ENCODE assay signal across 9 mouse cellular contexts in the genomic region with DNA sequence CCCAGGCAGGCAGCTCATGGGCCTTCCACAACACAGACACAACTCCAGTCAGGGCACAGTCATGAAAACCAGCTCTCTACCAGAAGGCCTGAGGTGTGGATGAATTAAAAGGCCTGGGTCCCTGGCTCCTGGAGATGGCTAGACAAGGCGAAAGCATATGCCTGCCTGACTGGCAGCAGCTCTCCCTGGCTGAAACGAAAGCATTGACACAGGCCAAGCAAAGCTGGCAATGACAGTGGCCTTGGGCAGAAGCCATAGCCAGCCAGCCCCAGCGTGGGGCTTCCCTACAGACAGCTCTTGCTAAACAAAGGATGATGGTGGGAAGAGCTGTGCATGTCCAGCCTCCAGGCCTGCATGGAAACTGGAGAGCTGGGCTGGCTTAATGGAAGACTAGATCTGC.
DNase-seq lines count a peak whose midpoint lies in the region; ATAC-seq and TF ChIP-seq lines count a peak whose summit lies in the region.
"Had no signal": no experiment of that assay in that cellular context is flagged by ENCODE, and none has a peak within 500 bp of the region (broad histone marks: within the 10 kb centered on the region; RNA-seq: fewer than 3 reads in every experiment).

No protein-coding gene starts in this region.

- no peak for DNase-seq in hindbrain, embryonic 10.5 days (ENCODE audit: low spot score)
- DNase-seq in hindbrain, embryonic 11.5 days (ENCODE audit: low spot score) = no peak
- peak; percentile 96 to 98 for DNase-seq in cerebellum, postnatal 10 days
- no peak for DNase-seq in kidney, adult 2 months
- no peak for DNase-seq in left cerebral cortex, adult 8-10 months (ENCODE audit: low spot score in 2 of 2)
- DNase-seq in thymus, postnatal 14 days = no peak

- 77% methylated on average over 3 of the region's 3 CpGs for WGBS in hindbrain, embryonic 10.5 days
- WGBS in hindbrain, embryonic 11.5 days = 83% methylated on average over 3 of the region's 3 CpGs
- 65% methylated on average over 3 of the region's 3 CpGs for WGBS in bone marrow, adult 2 months
- 56% methylated on average over 3 of the region's 3 CpGs for WGBS in hindbrain, embryonic 15.5 days
- WGBS in kidney, adult 2 months = 93% methylated on average over 3 of the region's 3 CpGs

- no peak for ATAC-seq in hindbrain, embryonic 11.5 days (ENCODE audit: low FRiP score)
- ATAC-seq in hindbrain, embryonic 15.5 days (ENCODE audit: low FRiP score, low read depth) = peak; percentile 90

- no peaks in the 10 kb centered on the region for H3K9me3 ChIP-seq in hindbrain, embryonic 10.5 days
- no peaks in the 10 kb centered on the region for H3K9me3 ChIP-seq in hindbrain, embryonic 11.5 days (ENCODE audit: control insufficient read depth, low read length)
- H3K9me3 ChIP-seq in hindbrain, embryonic 15.5 days = no peaks in the 10 kb centered on the region
- H3K9me3 ChIP-seq: limb, embryonic 13.5 days had no signal

- H3K4me1 ChIP-seq in hindbrain, embryonic 10.5 days (replicated peaks) = peaks cover 5% of the 10 kb centered on the region; the same call in 1 of the 2 replicates
- H3K4me1 ChIP-seq in hindbrain, embryonic 11.5 days (replicated peaks; ENCODE audit: control insufficient read depth, insufficient read depth, low read length) = no peaks in the 10 kb centered on the region
- no peaks in the 10 kb centered on the region; the same call in 1 of the 2 replicates for H3K4me1 ChIP-seq in bone marrow, adult 2 months (ENCODE audit: control insufficient read depth, insufficient read depth, low read length)
- H3K4me1 ChIP-seq in hindbrain, embryonic 15.5 days (replicated peaks) = peaks cover 10% of the 10 kb centered on the region; the same call in 1 of the 2 replicates
- no peaks in the 10 kb centered on the region for H3K4me1 ChIP-seq in kidney, adult 2 months (ENCODE audit: control insufficient read depth, insufficient read depth, low read length)

- TF ChIP-seq CTCF in bone marrow, adult 2 months (IDR thresholded peaks at IDR 0.05; ENCODE audit: control insufficient read depth, insufficient read depth, low read length) = no peak
- TF ChIP-seq CTCF in kidney, adult 2 months (conservative IDR thresholded peaks at IDR 0.05; ENCODE audit: insufficient read depth, insufficient read length, low read depth, low read length) = no peak

- H3K27ac ChIP-seq in hindbrain, embryonic 10.5 days = peak overlapping the region; percentile 64; the same call in 1 of the 2 replicates
- H3K27ac ChIP-seq in hindbrain, embryonic 11.5 days (ENCODE audit: low read depth, low read length) = no peak overlapping the region
- peak overlapping the region; percentile 65 for H3K27ac ChIP-seq in bone marrow, adult 2 months (ENCODE audit: control insufficient read depth, insufficient read depth, low read depth, low read length, poor library complexity)
- H3K27ac ChIP-seq in hindbrain, embryonic 15.5 days (replicated peaks) = peak overlapping the region; percentile 59
- H3K27ac ChIP-seq in kidney, adult 2 months (ENCODE audit: insufficient read depth, low read depth, low read length) = no peak overlapping the region
- H3K27ac ChIP-seq: limb, embryonic 13.5 days had no signal

- no peak overlapping the region for H3K4me3 ChIP-seq in hindbrain, embryonic 10.5 days
- H3K4me3 ChIP-seq in hindbrain, embryonic 11.5 days (ENCODE audit: low read depth, low read length) = no peak overlapping the region
- H3K4me3 ChIP-seq in bone marrow, adult 2 months (replicated peaks; ENCODE audit: control insufficient read depth, low read depth, low read length) = no peak overlapping the region
- no peak overlapping the region for H3K4me3 ChIP-seq in hindbrain, embryonic 15.5 days
- no peak overlapping the region for H3K4me3 ChIP-seq in kidney, adult 2 months (ENCODE audit: insufficient read depth, low read depth, low read length)
- H3K4me3 ChIP-seq: limb, embryonic 13.5 days had no signal

- H3K4me2 ChIP-seq in hindbrain, embryonic 11.5 days (replicated peaks; ENCODE audit: low read depth, low read length) = no peak overlapping the region
- no peak overlapping the region for H3K4me2 ChIP-seq in hindbrain, embryonic 15.5 days
- H3K4me2 ChIP-seq: limb, embryonic 13.5 days had no signal

- TF ChIP-seq POLR2A in bone marrow, adult 2 months (IDR thresholded peaks at IDR 0.05; ENCODE audit: borderline replicate concordance, control insufficient read depth, low read depth, low read length) = no peak
- TF ChIP-seq POLR2A in kidney, adult 2 months (IDR thresholded peaks at IDR 0.05; ENCODE audit: low read depth, low read length) = no peak

- H3K36me3 ChIP-seq in hindbrain, embryonic 10.5 days = no peaks in the 10 kb centered on the region
- no peaks in the 10 kb centered on the region for H3K36me3 ChIP-seq in hindbrain, embryonic 11.5 days (ENCODE audit: control insufficient read depth, insufficient read depth, low read length)
- H3K36me3 ChIP-seq in hindbrain, embryonic 15.5 days = no peaks in the 10 kb centered on the region
- H3K36me3 ChIP-seq in kidney, adult 2 months (ENCODE audit: control insufficient read depth, insufficient read depth, low read length) = no peaks in the 10 kb centered on the region
- H3K36me3 ChIP-seq: limb, embryonic 13.5 days had no signal

- no peak overlapping the region for H3K9ac ChIP-seq in hindbrain, embryonic 11.5 days (ENCODE audit: low read depth, low read length)
- no peak overlapping the region for H3K9ac ChIP-seq in hindbrain, embryonic 15.5 days
- H3K9ac ChIP-seq: limb, embryonic 13.5 days had no signal

- H3K27me3 ChIP-seq in hindbrain, embryonic 10.5 days (ENCODE audit: insufficient read depth, poor library complexity, severe bottlenecking) = no peaks in the 10 kb centered on the region
- no peaks in the 10 kb centered on the region for H3K27me3 ChIP-seq in hindbrain, embryonic 11.5 days (ENCODE audit: control insufficient read depth, insufficient read depth, low read length)
- no peaks in the 10 kb centered on the region for H3K27me3 ChIP-seq in hindbrain, embryonic 15.5 days
- no peaks in the 10 kb centered on the region for H3K27me3 ChIP-seq in kidney, adult 2 months (replicated peaks; ENCODE audit: control insufficient read depth, insufficient read depth, low read length)

Comparison
In these comparisons a context has a peak if more than half of its experiments do, and no peak if none do; other contexts are left out.
1. H3K27ac ChIP-seq: peak in hindbrain, embryonic 10.5 days (single experiment), bone marrow, adult 2 months (single experiment) and hindbrain, embryonic 15.5 days (single experiment); none in hindbrain, embryonic 11.5 days (single experiment) and kidney, adult 2 months (single experiment).
2. DNase-seq: peak in cerebellum, postnatal 10 days (2 of 2); none in hindbrain, embryonic 10.5 days (single experiment), hindbrain, embryonic 11.5 days (single experiment), kidney, adult 2 months (single experiment), left cerebral cortex, adult 8-10 months (0 of 2) and thymus, postnatal 14 days (single experiment).